Mouse (Mus musculus): ENCODE data around the gene Epb41l4b.

DNA sequence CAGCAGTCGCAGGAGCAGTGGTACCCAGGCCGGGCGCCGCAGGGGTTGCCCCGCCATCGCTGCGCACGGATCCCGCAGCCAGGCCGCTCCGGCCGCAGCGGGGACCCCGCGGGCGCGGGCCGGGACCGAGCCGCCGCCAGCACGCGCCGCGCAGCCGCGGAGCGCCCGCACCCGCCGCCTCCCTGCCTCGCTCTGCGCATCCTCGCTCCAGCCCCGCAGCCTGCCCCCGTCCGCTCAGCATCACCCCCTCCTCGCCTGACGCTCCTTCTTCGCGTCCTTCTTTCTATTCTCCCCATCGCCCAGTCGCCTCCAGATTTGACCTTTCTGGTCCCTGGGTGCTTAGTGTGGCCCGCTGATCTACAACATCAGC is 153.0 kb downstream of the Epb41l4b start, which contains the start of gene Frrs1l:
- TF ChIP-seq USF1 (IDR thresholded peaks at IDR 0.05; ENCODE audit: low read depth) (no peak), MYOD1 (IDR thresholded peaks at IDR 0.05; ENCODE audit: control insufficient read depth, insufficient read length, low read depth) (no peak), MAX (IDR thresholded peaks at IDR 0.05) (no peak), CTCF (IDR thresholded peaks at IDR 0.05; ENCODE audit: control insufficient read depth, insufficient read depth, insufficient read length) (no peak), MYOG (IDR thresholded peaks at IDR 0.05; ENCODE audit: control insufficient read depth, extremely low read depth, insufficient read length) (no peak), CEBPB (IDR thresholded peaks at IDR 0.05; ENCODE audit: low read depth) (no peak)
